Mouse (Mus musculus) ES-E14 (cell line): Measurements from ENCODE around the gene Zfp341.

Source experiments
- CHD2 ChIP-seq: IDR thresholded peaks from 2 replicates; pipeline ENCODE4 v1.6.1; 2014; ENCODE audit warnings: mild to moderate bottlenecking, low read depth, low read length, inconsistent platforms
- HCFC1 ChIP-seq: IDR thresholded peaks from 2 replicates; pipeline ENCODE4 v1.6.1; 2012; ENCODE audit warnings: low read length, inconsistent platforms, borderline replicate concordance; ENCODE audit not compliant: insufficient read depth
- MAFK ChIP-seq: IDR thresholded peaks from 2 replicates; pipeline ENCODE4 v1.6.1; 2014; ENCODE audit warnings: mild to moderate bottlenecking, low read depth, low read length, inconsistent platforms; ENCODE audit not compliant: insufficient read depth
- ZC3H11A ChIP-seq: IDR thresholded peaks from 2 replicates; pipeline ENCODE4 v1.6.1; 2012; ENCODE audit warnings: low read depth, mild to moderate bottlenecking, inconsistent platforms, low read length, borderline replicate concordance
- ZNF384 ChIP-seq: IDR thresholded peaks from 2 replicates; pipeline ENCODE4 v1.6.1; 2012; ENCODE audit warnings: low read depth, low read length, inconsistent platforms

- no peak for TF ChIP-seq CHD2
- TF ChIP-seq ZNF384 = no peak
- no peak for TF ChIP-seq HCFC1
- TF ChIP-seq MAFK = no peak
- no peak for TF ChIP-seq ZC3H11A
Measured at GRCm38 (mm10) chr2:154650404-154650803, 37.3 kb downstream of the Zfp341 start.
